Mouse (Mus musculus): ENCODE measurements around the gene Psmg3.

- no peak for TF ChIP-seq POLR2A (IDR thresholded peaks at IDR 0.05; ENCODE audit: borderline replicate concordance, extremely low read depth, low read depth, low read length)
- TF ChIP-seq CTCF (IDR thresholded peaks at IDR 0.05; ENCODE audit: insufficient read depth, low read length) = no peak
Observed at GRCm38 (mm10) chr5:139821466-139822459, 4.9 kb downstream of the Psmg3 start.

Measured in lung, adult 2 months (tissue).